Mouse (Mus musculus) spleen, postnatal 36 days (tissue): ENCODE data around the gene Klra3.
"Not testable (repeated sequence)": the region's sequence is repeated elsewhere in the genome, so short reads cannot be mapped to it uniquely, and the experiment has no call there.

Experiments
- DNase-seq, 2 experiments: peaks; one replicate each; pipeline ENCODE4 v3.0.0; 2022; ENCODE audit warnings: low spot score in 2 of 2, mixed read lengths in 1 of 2

Klra3 gene

DNA sequence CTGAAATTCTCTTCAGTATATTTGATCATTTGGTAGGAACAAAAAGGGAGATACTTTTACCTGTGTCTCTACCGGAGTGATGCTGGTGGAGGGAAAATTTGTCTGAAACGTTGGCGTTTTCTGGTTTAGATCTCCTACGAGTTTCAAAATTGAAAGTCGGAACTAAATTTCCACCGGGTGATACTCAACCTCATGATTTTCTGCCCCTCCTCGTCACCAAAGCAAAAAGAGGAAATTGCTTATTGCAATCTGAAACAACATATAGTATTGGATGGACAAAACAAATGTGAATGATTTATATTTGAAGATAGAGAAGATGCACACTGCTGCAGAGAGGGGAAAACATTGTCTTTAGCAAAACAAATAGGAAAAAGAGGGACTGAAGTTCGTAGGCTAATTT lies at the start of gene Klra3:
Gene Klra3 (minus strand): TSS at position 164 of the 400 bp plus-strand sequence.
- no peak for DNase-seq

DNA sequence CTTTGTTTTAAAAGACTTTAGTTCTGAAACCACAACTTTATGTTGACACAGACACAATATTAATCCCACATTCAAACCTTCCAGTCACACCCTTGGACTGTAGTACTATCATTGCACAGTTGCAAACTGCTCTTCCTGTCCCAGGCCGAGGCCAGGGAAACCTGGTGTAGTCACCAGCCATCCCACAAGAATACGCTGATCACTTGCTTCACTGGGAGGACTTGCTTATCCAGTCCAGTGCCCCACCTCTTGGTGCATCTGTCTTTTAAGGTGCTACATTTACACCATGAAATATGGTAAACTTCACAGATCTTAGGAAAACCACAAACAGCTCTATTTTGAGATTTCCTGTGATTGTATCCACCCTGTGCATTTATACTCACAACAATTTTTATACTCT lies 49.4 kb upstream of the Klra3 start, which contains the start of gene Klra1:
Gene Klra1 (minus strand): TSS at position 125 of the 400 bp plus-strand sequence.
- DNase-seq: no peak

DNA sequence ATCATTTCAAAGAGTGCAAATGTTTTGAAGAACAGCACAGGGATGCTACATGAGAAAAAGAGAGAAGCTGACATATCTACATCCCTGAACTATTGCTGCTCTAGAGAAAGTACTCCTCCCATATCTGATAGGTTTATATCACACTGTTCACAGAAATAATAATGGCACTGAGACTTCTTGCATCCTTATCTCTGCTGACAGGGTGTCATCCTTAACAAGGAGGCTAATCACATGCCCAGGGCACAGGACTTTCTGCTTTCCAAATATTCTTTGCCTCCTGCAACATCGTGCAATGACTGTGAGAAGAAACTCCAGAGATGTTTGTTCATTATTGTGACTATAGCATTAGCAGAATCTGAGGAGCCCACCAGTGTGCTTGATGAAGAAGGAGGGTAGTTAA lies 48.4 kb upstream of the Klra3 start:
- DNase-seq: no peak

- no peak for DNase-seq
Observed at GRCm38 (mm10) chr6:130382375-130382774, 45.0 kb upstream of the Klra3 start.

DNA sequence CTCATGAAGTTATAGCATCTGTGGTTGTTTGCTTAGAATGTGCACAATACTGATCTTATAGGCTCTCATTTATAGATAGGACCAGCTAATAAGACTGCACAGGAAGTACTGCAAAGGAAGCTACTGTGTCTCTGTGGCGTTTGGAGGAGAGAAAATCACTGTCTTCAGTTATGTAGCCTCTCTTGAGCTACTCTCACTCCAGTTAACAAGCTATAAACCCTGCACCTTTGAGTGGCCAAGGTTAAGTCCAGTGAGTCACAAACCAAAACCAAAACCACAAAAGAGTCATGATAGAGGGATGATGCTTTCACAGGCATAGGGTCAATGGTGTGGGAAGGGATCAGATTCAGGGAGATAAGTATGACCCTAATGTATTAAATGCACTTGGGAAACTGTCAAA lies 8.0 kb upstream of the Klra3 start:
- not testable (repeated sequence) for DNase-seq

DNA sequence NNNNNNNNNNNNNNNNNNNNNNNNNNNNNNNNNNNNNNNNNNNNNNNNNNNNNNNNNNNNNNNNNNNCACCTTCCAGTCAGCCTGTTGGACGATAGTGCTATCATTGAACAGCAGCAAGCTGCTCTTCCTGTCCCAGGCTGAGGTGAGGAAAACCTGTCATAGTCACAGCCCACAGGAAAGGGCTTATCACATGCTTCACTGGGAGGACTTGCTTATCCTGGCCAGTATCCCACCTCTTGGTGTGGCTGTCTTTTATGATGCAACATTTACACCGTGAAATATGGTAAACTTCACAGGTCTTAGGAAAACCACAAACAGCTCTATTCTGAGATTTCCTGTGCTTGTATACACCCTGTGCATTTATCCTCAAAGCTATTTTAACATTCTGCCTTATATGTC lies 4.6 kb upstream of the Klra3 start:
- DNase-seq: not testable (repeated sequence)

DNA sequence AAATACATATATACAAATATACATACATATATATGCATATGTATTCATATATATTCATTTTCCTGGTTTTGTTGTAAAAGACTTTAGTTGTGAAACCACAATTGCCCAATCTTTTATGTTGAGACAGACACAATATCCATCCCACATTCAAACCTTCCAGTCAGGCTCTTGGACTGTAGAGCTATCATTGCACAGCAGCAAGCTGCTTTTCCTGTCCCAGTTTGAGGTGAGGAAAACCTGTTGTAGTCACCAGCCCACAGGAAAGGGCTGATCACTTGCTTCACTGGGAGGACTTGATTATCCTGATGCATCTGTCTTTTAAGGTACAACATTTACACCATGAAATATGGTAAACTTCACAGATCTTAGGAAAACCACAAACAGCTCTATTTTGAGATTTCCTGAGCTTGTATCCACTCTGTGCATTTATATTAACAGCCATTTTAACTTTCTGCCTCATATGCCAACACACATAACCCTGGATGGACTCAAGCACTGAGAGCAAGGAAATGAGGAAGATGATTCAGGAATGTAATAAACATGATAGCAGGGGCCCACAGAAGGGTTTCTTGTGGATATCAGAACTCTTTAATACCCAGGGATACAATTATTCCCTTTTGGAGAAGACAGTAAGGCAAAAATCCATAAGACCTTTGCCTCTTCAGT lies 49.3 kb downstream of the Klra3 start:
- DNase-seq: no peak

- not testable (repeated sequence) for DNase-seq
Observed at GRCm38 (mm10) chr6:130281828-130282227, 55.5 kb downstream of the Klra3 start, which contains the start of gene Klra10. TSS of gene Klra10 (minus strand) at chr6:130281928.
